Mouse (Mus musculus) CD4-positive, CD25-positive, alpha-beta regulatory T cell, adult 2 months (primary cell): ENCODE data around the gene Cwf19l2.
"Not testable (repeated sequence)": the region's sequence is repeated elsewhere in the genome, so short reads cannot be mapped to it uniquely, and the experiment has no call there.

ENCODE experiments used
- DNase-seq: peaks from one replicate; pipeline ENCODE4 v3.0.0-alpha.2; 2012; ENCODE audit warnings: low read depth, low spot score

Cwf19l2 gene

DNA sequence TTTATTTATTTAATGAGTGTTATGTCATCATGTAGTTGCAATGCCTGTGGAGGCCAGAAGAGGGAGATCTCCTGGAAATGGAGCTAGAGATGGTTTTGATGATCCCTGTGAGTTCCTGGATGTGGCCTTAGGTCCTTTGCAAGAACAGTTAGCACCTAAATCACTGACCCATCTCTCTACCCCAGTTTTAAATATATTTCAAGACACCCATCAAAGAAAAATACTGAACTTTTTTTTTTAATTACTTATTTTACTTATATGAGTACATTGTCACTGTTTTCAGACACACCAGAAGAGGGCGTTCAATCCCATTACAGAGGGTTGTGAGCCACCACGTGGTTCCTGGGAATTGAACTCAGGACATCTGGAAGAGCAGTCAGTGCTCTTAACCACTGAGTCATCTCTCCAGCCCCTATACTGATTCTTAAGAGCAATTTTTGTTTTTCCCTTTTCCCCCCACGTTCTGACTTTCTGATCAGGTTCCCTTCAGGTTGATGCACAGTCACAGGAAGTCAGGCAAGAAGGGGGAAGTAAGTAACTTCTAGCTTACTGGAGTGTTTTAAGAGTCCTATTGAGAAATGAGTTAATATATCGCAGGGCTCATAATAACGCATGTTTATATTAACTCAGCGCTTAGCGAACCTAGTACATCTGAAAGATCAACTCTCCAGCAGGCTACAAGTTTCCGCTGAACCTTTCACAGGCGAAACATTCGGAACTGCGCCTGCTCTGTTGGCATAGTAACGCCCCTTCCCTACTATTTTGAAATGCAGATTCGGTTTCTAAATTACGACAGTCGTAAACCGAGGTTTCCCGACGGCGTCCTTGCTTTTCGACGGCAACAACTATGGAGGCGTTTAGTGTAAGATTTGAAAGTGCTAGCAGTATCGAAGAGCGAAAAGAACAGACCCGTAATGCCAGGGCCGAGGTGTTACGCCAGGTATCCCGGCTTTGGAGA lies at the start of gene Cwf19l2:
Cwf19l2 (plus strand) TSS at position 342 of the 958 bp plus-strand sequence.
- peak; percentile 94 for DNase-seq

DNA sequence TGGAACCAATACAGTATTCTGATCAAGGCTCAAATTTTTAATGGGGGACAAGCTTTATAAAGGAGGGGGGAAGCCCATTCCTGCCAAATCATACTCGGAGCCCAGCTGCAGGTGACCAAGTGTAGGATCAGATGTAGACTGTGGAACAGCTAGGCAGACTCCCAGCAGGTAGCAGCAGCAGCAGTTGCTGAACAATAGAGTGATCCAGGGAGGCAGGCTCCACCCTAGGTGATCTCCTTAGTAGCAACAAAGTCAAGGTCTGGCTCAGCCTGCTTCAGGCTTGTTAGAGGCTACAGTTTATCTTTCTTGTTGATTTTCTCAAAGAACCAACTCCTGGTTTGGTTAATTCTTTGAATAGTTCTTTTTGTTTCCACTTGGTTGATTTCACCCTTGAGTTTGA lies 27.1 kb upstream of the Cwf19l2 start:
- DNase-seq, result not testable (repeated sequence)

- peak; percentile 33 for DNase-seq
Measured at GRCm38 (mm10) chr9:3404372-3404771, 980 bp downstream of the Cwf19l2 start.

- not testable (repeated sequence) for DNase-seq
Measured at GRCm38 (mm10) chr9:3439555-3440300, 36.3 kb downstream of the Cwf19l2 start.

DNA sequence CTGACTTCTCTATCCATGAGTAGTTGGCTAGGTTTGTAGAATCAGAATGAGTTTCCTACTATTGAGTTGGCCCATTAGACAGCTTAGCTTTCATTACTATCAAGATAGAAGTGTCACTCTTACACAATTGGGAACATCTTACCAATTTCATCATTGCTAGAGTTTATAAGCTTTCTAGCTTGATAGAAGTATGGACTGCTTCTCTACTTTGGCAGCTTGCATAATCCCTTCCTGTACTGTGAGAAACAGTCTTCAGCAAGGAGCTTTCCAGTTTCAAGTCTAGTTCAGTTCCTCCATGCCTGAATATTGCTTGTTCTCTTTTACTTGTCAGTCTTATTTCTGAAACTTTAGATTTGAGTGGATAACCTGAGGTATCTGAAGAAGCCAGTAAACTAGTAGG lies 68.5 kb downstream of the Cwf19l2 start:
- no peak for DNase-seq

GRCm38 (mm10) chr9:3518645-3519044 lies 115.3 kb downstream of the Cwf19l2 start:
- DNase-seq, result no peak

DNA sequence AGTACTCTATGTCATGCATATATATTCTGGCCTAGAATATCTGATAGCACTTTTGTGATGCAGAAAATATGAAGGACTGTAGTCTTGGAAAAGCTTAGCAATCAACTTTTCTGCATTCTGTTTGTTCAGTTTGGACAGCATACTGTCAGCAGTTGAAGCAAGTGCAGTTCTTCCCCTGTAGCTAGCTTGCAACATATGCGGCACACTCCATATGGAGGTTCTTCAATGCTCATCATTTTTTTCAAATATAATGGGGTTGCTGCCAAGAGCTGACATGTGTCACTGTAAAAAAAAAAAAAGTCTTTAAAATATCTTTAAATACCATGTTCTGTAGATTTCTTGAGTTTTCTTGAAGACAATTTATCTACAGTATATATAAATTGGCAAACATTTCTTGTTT lies 115.8 kb downstream of the Cwf19l2 start:
- DNase-seq, result no peak

- no peak for DNase-seq
Measured at GRCm38 (mm10) chr9:3521031-3521430, 117.6 kb downstream of the Cwf19l2 start.
